Mouse (Mus musculus): Measurements from ENCODE around the gene Pidd1. TPM values are rescaled to one million over a fixed set of nuclear protein-coding genes. Genes with fewer than 3 reads are reported as not detected.

Pidd1 gene
- polyA plus RNA-seq (2012) = 39.0 and 55.7 TPM in 2 replicates

GRCm38 (mm10) chr7:141443828-141444237 lies at the start of gene Pidd1:
TSS of gene Pidd1 (minus strand) at chr7:141444025.
- TF ChIP-seq GATA1 (IDR thresholded peaks at IDR 0.05; ENCODE audit: low read length) = no peak

- no peak for TF ChIP-seq GATA1 (IDR thresholded peaks at IDR 0.05; ENCODE audit: low read length)
Observed at GRCm38 (mm10) chr7:141492738-141493137, 48.9 kb upstream of the Pidd1 start.

DNA sequence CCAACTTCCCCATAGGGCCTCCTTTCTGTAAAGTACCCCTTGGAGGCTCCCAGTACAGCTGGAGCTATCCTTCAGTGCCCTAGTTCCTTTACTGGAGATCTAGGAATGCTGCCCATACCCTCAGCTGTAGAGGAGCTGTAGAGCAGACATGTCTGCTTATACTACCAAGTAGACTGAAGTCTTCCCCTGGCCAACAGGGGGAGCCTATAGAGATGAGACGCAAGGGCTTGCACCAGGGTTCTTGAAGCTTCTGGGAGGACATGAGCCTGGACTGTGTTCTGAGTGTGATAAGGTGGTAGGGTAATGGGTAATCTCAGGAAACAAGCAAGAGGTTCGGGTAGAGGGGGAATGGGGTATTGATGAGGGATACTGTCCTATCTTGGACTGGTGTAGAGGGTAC lies 47.3 kb upstream of the Pidd1 start:
- TF ChIP-seq GATA1 (IDR thresholded peaks at IDR 0.05; ENCODE audit: low read length) = no peak

- TF ChIP-seq GATA1 (IDR thresholded peaks at IDR 0.05; ENCODE audit: low read length) = no peak
Observed at GRCm38 (mm10) chr7:141487141-141487540, 43.3 kb upstream of the Pidd1 start.

DNA sequence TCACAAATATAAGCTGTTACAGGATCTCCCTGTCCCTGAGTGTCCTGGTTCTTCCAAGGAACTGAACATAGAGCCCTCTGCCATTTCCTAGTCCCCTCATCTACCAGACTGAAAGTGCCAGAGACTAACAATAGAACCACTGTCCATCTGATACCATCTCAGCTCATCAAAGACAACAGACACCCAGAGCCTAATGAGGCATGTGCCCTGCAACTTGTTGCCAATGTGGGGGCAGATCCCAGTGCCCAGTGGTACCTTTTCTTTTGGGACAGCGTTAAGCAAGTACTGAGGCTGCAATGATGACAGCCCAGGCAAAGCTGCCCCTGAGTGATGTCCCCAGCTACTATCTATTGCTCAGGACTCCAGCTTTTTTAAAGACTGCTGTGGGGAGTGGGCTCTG lies 42.4 kb upstream of the Pidd1 start:
- TF ChIP-seq GATA1 (IDR thresholded peaks at IDR 0.05; ENCODE audit: low read length) = no peak

- no peak for TF ChIP-seq GATA1 (IDR thresholded peaks at IDR 0.05; ENCODE audit: low read length)
Observed at GRCm38 (mm10) chr7:141485606-141486005, 41.8 kb upstream of the Pidd1 start.

- TF ChIP-seq GATA1 (IDR thresholded peaks at IDR 0.05; ENCODE audit: low read length) = no peak
Observed at GRCm38 (mm10) chr7:141485186-141485585, 41.4 kb upstream of the Pidd1 start.

- no peak for TF ChIP-seq GATA1 (IDR thresholded peaks at IDR 0.05; ENCODE audit: low read length)
Observed at GRCm38 (mm10) chr7:141484186-141485120, 40.6 kb upstream of the Pidd1 start.

GRCm38 (mm10) chr7:141483114-141483653 lies 39.4 kb upstream of the Pidd1 start:
- no peak for TF ChIP-seq GATA1 (IDR thresholded peaks at IDR 0.05; ENCODE audit: low read length)

DNA sequence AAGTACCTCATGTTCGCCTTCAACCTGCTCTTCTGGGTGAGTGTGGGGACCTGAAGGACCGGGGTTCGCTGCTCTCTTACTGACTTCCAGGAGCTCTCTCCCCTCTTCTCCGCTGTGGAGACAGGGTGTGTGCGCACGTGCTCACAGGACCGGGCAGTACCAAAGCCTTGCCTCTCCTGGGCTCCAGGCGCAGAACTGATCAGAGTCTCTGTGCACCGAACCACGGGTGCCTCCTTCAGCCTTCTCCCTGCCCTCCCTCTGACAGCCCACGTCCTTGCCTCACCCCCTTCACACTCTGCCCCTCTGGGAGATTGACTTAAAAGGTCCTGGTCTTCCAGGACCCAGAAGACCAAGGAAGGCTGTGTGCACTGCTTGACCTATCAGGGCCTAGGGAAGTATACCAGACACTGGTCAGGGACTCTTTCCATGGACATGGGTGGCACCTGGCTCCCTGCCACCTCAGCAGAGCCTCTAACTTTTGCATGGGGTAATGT lies 38.8 kb upstream of the Pidd1 start:
- no peak for TF ChIP-seq GATA1 (IDR thresholded peaks at IDR 0.05; ENCODE audit: low read length)

- no peak for TF ChIP-seq GATA1 (IDR thresholded peaks at IDR 0.05; ENCODE audit: low read length)
Observed at GRCm38 (mm10) chr7:141481498-141482401, 37.9 kb upstream of the Pidd1 start.

DNA sequence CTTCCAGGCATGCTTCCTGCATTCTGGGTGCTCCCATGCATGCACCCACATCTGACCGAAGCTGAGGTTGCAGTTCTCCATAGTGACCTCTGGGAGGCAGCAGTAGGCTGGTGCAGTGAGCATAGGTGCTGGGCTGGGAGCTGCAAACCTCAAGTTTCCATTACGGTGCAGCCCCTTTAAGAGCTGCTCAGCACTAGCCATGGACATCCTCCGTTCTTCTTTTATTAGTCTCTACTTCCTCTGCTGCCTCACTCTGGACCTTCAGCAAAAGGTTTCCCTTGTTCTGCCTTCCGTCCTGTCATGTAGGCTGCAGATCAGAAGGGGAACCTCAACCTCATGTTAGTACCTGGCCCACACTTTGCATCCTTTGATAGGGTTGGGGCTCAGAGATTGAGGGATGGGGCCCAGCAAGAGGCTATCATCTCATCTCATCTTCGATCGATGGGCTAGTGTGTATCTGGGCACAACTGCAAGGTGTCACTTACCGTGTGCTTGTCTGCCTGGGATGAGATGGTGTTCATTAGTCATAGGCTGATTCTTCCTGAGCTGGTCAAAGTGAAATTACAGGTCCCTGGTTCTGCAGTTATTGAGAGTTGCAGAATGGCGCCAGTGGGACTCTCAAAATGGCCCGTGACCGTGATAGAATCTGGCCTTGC lies 37.1 kb upstream of the Pidd1 start:
- TF ChIP-seq GATA1 (IDR thresholded peaks at IDR 0.05; ENCODE audit: low read length) = no peak

- no peak for TF ChIP-seq GATA1 (IDR thresholded peaks at IDR 0.05; ENCODE audit: low read length)
Observed at GRCm38 (mm10) chr7:141478270-141478748, 34.5 kb upstream of the Pidd1 start.

DNA sequence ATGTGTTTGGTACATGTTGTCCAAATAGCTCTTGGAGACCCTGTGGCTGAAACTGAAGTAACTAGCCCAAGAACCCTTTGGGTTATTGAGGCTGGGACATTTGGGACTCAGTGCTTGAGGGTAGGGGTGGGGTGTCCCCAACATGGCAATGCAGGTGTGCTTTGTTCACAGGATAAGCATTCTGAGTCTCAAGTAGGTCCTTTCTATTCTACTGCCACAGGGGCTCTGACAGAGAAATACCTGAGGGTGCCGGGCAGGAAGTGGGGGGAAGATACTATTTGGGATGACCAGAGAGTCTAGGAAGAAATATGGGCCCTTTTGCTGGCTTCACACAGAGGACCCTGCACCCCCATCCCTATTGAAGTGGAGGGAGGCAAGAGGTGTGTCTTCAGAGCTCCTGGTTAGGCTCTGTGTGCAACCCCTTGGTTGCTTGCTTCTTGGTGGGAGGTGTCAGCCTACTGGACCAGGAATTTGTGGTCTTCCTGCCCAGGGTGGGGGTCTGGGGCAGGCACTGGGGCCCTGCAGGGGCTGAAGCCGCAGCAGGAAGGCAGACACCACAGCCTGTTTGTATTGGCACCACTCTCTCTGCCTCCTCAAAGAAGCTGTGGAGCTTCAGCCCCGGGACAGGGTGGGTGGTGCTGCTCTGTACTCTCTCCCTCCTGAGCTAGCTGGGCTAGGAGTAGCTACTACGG lies 33.9 kb upstream of the Pidd1 start:
- TF ChIP-seq GATA1 (IDR thresholded peaks at IDR 0.05; ENCODE audit: low read length) = no peak
